Mouse (Mus musculus): ENCODE data around the gene Commd7.
A peak's percentile ranks its signal among the peaks of the same experiment; 100 is the strongest.

The Commd7 gene

DNA sequence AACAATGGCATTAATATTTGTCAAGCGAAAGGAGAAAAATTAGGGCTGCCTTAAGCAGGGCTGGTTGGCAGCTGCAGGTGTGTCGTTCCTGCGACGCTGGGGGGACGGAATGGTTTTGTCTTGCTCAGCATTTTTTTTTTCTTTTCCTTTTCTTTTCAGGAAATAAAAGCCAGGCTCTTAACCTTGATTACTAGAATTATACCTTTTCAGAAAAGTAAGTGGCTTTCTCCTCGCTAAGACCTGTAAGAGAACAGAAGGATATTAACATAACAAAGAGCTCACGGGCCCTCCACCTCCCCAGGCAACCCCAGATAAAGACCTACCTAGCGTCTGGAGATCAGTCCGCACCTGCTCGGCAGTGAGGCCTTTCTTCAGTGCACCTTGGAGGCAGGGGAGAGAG lies 10.1 kb downstream of the Commd7 start:
- DNase-seq (ENCODE audit: low spot score in 2 of 2): no peak

- DNase-seq (ENCODE audit: low spot score in 2 of 2): no peak
These were observed 13.7 kb downstream of the Commd7 start for GRCm38 (mm10) chr2:153618889-153619288.

- no peak for DNase-seq (ENCODE audit: low spot score in 2 of 2)
These were observed 14.1 kb downstream of the Commd7 start for GRCm38 (mm10) chr2:153618439-153618838.

DNA sequence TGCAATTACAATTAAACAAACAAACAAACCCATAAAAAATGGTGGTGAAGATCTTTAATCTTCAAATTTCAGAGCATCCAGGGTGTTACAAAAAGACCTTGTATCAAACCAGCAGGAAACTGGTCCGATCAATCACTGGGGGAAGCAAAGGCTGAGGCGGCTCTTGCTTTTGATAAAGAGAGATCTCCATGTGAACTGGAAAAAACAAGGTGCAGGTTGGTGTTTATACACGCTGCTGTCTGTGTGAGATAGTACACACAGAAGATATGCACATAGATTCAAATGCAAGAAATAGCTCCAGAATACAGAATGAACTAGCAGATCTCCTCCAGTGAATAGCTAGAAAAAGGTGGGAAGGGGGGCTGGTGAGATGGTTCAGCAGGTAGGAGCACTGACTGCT lies 15.7 kb downstream of the Commd7 start:
- no peak for DNase-seq (ENCODE audit: low spot score in 2 of 2)

- no peak for DNase-seq (ENCODE audit: low spot score in 2 of 2)
These were observed 19.8 kb downstream of the Commd7 start for GRCm38 (mm10) chr2:153612594-153613281.

DNA sequence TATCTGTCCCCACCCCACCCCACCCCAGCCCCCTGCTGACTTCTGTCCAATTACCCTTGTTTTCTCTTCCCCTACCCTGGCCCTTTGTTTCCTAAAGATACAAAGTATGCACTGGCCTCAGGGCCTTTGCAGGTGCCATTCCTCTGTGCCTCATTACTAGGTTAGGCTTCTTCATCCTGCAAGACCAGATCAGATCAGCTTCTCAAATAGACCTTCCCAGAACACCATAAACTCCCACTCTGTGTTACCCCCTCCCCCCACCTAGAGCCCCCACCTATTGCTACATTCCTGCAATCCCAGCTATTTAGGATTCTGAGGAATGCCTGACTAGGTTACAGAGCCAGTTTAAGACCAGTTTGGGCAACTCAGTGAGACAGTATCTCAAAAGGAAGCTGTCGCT lies 20.8 kb downstream of the Commd7 start:
- DNase-seq (ENCODE audit: low spot score in 2 of 2): no peak

- no peak for DNase-seq (ENCODE audit: low spot score in 2 of 2)
These were observed 21.3 kb downstream of the Commd7 start for GRCm38 (mm10) chr2:153611241-153611630.

GRCm38 (mm10) chr2:153610426-153611240 lies 21.9 kb downstream of the Commd7 start:
- DNase-seq (ENCODE audit: low spot score in 2 of 2): peak; percentile 28 to 48

DNA sequence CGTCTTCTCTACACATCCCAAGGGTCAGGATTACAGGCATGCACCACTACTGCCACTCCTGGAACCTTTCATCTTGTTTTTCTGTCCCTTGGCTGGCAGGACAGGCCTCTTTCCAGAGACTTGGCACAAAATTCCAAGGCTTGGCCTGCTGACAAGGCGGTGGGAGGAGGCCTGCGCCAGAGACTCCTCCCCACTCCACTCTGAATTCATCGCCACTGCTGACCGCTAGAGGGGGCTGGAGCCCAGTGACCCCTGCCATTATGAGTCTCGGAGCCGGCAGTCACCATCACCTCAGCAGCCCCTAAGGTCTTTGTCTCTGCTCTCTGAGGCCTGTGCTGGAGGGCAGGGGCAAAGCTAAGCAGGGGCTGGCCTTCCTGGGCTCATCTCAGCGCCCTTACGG lies 23.0 kb downstream of the Commd7 start:
- DNase-seq (ENCODE audit: low spot score in 2 of 2): peak; percentile 70 to 85

- peak in 1 of 2 experiments; percentile 32 for DNase-seq (ENCODE audit: low spot score in 2 of 2)
These were observed 23.5 kb downstream of the Commd7 start for GRCm38 (mm10) chr2:153609058-153609457.

DNA sequence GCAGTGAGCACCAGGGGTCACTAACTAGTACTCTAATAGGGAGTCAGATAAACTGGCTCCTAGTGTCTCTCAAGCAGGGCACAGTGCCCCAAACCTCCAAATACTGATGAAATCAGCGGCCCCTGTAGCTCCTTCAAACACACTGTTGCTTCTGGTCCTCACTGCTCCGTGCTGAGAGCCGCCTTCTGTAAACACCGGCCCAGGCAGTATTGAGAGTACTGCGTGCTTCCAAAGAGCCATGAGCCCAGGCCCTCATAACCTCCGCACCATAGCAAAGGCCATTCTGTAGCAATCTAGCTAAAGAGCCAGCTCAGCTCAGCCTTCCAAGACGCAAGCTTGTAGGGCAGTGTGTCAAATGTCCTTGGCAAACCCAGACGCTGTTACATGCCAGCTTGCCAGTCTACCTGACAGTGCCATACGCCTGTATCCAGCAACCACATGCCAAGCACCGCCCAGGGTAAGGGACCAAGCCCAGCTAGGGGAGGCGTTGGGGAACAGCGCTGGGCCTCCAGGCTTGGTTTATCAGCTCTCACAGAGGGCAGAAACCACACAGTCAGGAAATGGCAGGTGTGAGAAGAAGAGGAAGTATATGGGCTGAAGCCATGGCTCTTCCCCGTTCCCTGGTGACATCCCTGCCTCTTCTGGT lies 24.6 kb downstream of the Commd7 start:
- peak; percentile 62 to 74 for DNase-seq (ENCODE audit: low spot score in 2 of 2)

GRCm38 (mm10) chr2:153606421-153606820 lies 26.2 kb downstream of the Commd7 start:
- peak; percentile 31 to 77 for DNase-seq (ENCODE audit: low spot score in 2 of 2)

- peak in 1 of 2 experiments; percentile 35 for DNase-seq (ENCODE audit: low spot score in 2 of 2)
These were observed 28.9 kb downstream of the Commd7 start for GRCm38 (mm10) chr2:153603724-153604123.

GRCm38 (mm10) chr2:153600667-153601648 lies 31.6 kb downstream of the Commd7 start:
- peak in 1 of 2 experiments; percentile 73 for DNase-seq (ENCODE audit: low spot score in 2 of 2)

DNA sequence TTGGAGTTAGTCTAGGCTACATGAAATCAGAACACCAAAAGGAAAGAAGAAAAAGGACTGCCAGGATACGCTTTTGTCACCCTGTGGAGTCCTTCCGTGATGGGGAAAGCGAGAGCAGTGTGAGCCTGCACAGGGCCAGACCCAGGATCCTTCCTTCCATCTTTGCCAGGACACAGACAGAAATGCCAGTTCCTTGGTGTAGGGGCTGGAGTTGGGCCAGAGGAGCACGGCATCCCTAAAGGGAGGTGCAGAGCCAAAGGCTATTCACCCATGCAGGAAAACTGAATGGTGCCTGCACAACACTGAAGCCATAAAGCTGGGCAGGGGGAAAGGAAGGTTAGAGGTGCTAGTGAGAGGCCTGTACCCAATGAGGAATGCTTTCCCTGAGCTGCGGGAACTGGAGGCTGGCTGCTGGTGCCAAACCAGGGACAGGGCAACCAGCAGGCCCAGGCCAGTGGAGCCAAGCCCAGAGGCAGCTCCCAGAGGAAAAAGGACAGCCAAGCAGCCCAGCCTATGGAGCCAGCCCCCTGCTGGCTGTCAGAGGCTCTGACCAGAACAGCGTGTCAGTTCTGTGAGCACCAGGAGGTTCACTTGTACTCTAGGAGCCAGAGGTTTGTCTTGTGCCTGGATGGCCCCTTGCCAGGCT lies 32.4 kb downstream of the Commd7 start:
- peak in 1 of 2 experiments; percentile 24 for DNase-seq (ENCODE audit: low spot score in 2 of 2)

DNA sequence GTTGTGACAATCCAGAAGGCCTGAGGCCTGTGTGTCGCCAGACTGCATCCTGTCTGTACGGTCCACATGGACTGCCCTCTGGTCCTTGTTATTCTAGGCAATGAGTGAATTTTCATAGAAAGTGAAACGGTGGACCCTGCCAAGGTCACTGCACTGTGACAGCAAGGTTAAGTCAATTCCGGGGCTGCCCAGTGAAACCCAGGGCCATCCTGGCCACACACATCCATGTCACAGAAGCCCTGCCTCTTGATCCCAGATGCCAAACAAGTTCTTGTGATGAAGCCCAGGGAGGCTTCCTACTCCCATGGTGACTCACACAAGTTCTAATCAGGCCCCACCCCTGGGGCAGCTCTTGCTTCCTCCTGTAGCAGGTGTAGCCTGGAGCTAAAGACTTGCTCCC lies 35.0 kb downstream of the Commd7 start:
- DNase-seq (ENCODE audit: low spot score in 2 of 2): no peak

- no peak for DNase-seq (ENCODE audit: low spot score in 2 of 2)
These were observed 35.6 kb downstream of the Commd7 start for GRCm38 (mm10) chr2:153597014-153597413.

DNA sequence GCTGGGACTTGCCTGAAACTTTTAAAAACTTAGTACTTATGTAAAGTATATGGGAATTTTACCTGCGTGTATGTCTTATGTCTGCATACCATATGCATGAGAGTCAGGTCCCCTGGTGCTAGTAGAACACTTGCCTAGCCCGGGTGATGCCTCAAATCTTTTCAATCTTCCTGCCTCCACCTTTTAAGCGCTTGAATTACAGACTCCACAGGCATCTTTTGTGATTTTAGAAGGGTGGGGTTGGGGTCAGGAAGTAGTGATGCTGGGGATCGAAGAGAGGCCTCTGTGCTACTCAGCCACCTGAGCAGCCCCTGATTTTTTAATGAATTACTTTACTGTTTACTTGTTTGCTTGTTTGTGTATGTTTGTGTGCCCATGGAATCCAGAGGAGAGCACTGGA lies 37.6 kb downstream of the Commd7 start:
- DNase-seq (ENCODE audit: low spot score in 2 of 2): no peak

DNA sequence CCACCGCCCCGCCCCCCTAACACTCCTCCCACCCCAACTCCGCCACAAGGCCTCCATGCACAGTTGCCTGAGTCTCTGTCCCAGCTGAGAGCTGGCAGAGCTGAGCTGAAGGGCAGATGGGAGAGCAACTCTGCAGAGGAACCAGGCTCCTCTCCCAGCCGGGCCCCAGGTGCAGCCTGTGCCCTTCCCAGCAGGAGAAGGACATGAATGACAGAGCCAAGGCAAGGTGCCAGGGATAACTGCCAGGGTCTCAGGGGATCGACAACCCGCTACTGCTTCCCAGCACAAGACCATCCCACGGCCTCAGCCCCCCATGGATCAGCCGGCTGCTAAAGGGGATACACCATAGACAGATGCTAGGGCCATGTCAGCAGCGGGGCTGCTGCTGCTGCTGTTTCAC lies 39.4 kb downstream of the Commd7 start:
- no peak for DNase-seq (ENCODE audit: low spot score in 2 of 2)

- no peak for DNase-seq (ENCODE audit: low spot score in 2 of 2)
These were observed 40.2 kb downstream of the Commd7 start for GRCm38 (mm10) chr2:153592056-153593014.
